Mouse (Mus musculus) ES-E14 (cell line): ENCODE measurements at regions not wholly inside any gene's neighbourhood (a gene's known extent, or its start where the extent isn't known, plus 50 kb on each side); places are given as distances from the start of the nearest gene placed in this dataset.

Experiments used
- ZC3H11A ChIP-seq: IDR thresholded peaks from 2 replicates; pipeline ENCODE4 v1.6.1; 2012; ENCODE audit warnings: low read depth, mild to moderate bottlenecking, inconsistent platforms, low read length, borderline replicate concordance
- ZNF384 ChIP-seq: IDR thresholded peaks from 2 replicates; pipeline ENCODE4 v1.6.1; 2012; ENCODE audit warnings: low read depth, low read length, inconsistent platforms

GRCm38 (mm10) chr4:152919851-152920250 lies 442.2 kb upstream of the Kcnab2 start:
- no peak for TF ChIP-seq ZNF384
- no peak for TF ChIP-seq ZC3H11A
